Mouse (Mus musculus): ENCODE results near the gene Prps1l3.
"Not testable (repeated sequence)": the region's sequence is repeated elsewhere in the genome, so short reads cannot be mapped to it uniquely, and the experiment has no call there.

Gene Prps1l3

GRCm38 (mm10) chr12:57230192-57230706 lies at the start of gene Prps1l3, which contains the start of gene Mipol1:
Gene Prps1l3, plus strand, starts transcription at chr12:57230412.
Gene Mipol1, plus strand, starts transcription at chr12:57230427.
- DNase-seq (ENCODE audit: low spot score in 2 of 2) = peak; percentile 88 to 89

- DNase-seq (ENCODE audit: low spot score in 2 of 2) = no peak
These were observed 45.6 kb upstream of the Prps1l3 start for GRCm38 (mm10) chr12:57184401-57185147.

- no peak for DNase-seq (ENCODE audit: low spot score in 2 of 2)
These were observed 44.7 kb upstream of the Prps1l3 start for GRCm38 (mm10) chr12:57185475-57185874.

- no peak for DNase-seq (ENCODE audit: low spot score in 2 of 2)
These were observed 44.1 kb upstream of the Prps1l3 start for GRCm38 (mm10) chr12:57186126-57186525.

- no peak for DNase-seq (ENCODE audit: low spot score in 2 of 2)
These were observed 43.2 kb upstream of the Prps1l3 start for GRCm38 (mm10) chr12:57187032-57187431.

- DNase-seq (ENCODE audit: low spot score in 2 of 2) = peak in 1 of 2 experiments; percentile 1
These were observed 35.6 kb upstream of the Prps1l3 start for GRCm38 (mm10) chr12:57194609-57195008.

- DNase-seq (ENCODE audit: low spot score in 2 of 2) = no peak
These were observed 34.0 kb upstream of the Prps1l3 start for GRCm38 (mm10) chr12:57196286-57196607.

- DNase-seq (ENCODE audit: low spot score in 2 of 2) = peak in 1 of 2 experiments; percentile 18
These were observed 33.4 kb upstream of the Prps1l3 start for GRCm38 (mm10) chr12:57196608-57197362.

- DNase-seq (ENCODE audit: low spot score in 2 of 2) = no peak
These were observed 32.7 kb upstream of the Prps1l3 start, which contains the start of gene Slc25a21 for GRCm38 (mm10) chr12:57197363-57198026. Gene Slc25a21, minus strand, starts transcription at chr12:57197472.

GRCm38 (mm10) chr12:57198269-57198668 lies 31.9 kb upstream of the Prps1l3 start:
- no peak for DNase-seq (ENCODE audit: low spot score in 2 of 2)

GRCm38 (mm10) chr12:57199427-57199826 lies 30.8 kb upstream of the Prps1l3 start:
- DNase-seq (ENCODE audit: low spot score in 2 of 2) = no peak

GRCm38 (mm10) chr12:57201901-57202300 lies 28.3 kb upstream of the Prps1l3 start:
- DNase-seq (ENCODE audit: low spot score in 2 of 2) = no peak

- DNase-seq (ENCODE audit: low spot score in 2 of 2) = no peak
These were observed 25.8 kb upstream of the Prps1l3 start for GRCm38 (mm10) chr12:57204276-57204851.

GRCm38 (mm10) chr12:57211353-57212311 lies 18.6 kb upstream of the Prps1l3 start:
- DNase-seq (ENCODE audit: low spot score in 2 of 2) = peak in 1 of 2 experiments; percentile 20

- not testable (repeated sequence) for DNase-seq (ENCODE audit: low spot score in 2 of 2)
These were observed 17.7 kb upstream of the Prps1l3 start for GRCm38 (mm10) chr12:57212463-57212862.

- DNase-seq (ENCODE audit: low spot score in 2 of 2) = no peak
These were observed 3.8 kb upstream of the Prps1l3 start for GRCm38 (mm10) chr12:57226411-57226810.

GRCm38 (mm10) chr12:57227776-57228175 lies 2.4 kb upstream of the Prps1l3 start:
- DNase-seq (ENCODE audit: low spot score in 2 of 2) = no peak

GRCm38 (mm10) chr12:57229703-57230102 lies 509 bp upstream of the Prps1l3 start:
- DNase-seq (ENCODE audit: low spot score in 2 of 2) = no peak

GRCm38 (mm10) chr12:57231085-57231875 lies 1.1 kb downstream of the Prps1l3 start:
- DNase-seq (ENCODE audit: low spot score in 2 of 2) = peak in 1 of 2 experiments; percentile 7

- DNase-seq (ENCODE audit: low spot score in 2 of 2) = no peak
These were observed 3.2 kb downstream of the Prps1l3 start for GRCm38 (mm10) chr12:57233386-57233785.
